Mouse (Mus musculus) midbrain, embryonic 11.5 days (tissue): Measurements from ENCODE around the gene Acox3. TPM values are rescaled to one million over a fixed set of nuclear protein-coding genes. Genes with fewer than 3 reads are reported as not detected.

ENCODE experiments used
- ATAC-seq: fragments of 200-750 bp; cut with Nextera tagmentation; 2 replicates; pipeline ENCODE4 v1.8.0; 2017; ENCODE audit warnings: moderate TSS enrichment, moderate library complexity; ENCODE audit not compliant: low FRiP score
- DNase-seq: peaks from one replicate; pipeline ENCODE4 v3.0.0; 2015; ENCODE audit warnings: low spot score; ENCODE audit errors: missing footprints
- H3K27ac ChIP-seq: fragments of 300-500 bp; sonication (generic); 2 replicates; pipeline ENCODE4 v1.5.1; 2014; ENCODE audit warnings: low read depth, low read length
- H3K27me3 ChIP-seq: fragments of 300-500 bp; sonication (generic); 2 replicates; pipeline ENCODE4 v1.6.1; 2014; ENCODE audit warnings: mild to moderate bottlenecking, low read length, moderate library complexity, mixed read lengths; ENCODE audit not compliant: control insufficient read depth, insufficient read depth
- H3K36me3 ChIP-seq: fragments of 300-500 bp; sonication (generic); 2 replicates; pipeline ENCODE4 v1.6.1; 2014; ENCODE audit warnings: mild to moderate bottlenecking, low read length, moderate library complexity, mixed read lengths; ENCODE audit not compliant: control insufficient read depth, insufficient read depth
- H3K4me1 ChIP-seq: fragments of 300-500 bp; sonication (generic); 2 replicates; pipeline ENCODE4 v1.6.1; 2014; ENCODE audit warnings: low read length; ENCODE audit not compliant: control insufficient read depth, insufficient read depth
- H3K4me2 ChIP-seq: fragments of 300-500 bp; sonication (generic); 2 replicates; pipeline ENCODE4 v1.6.1; 2014; ENCODE audit warnings: mild to moderate bottlenecking, moderate library complexity
- H3K4me3 ChIP-seq: fragments of 300-500 bp; sonication (generic); 2 replicates; pipeline ENCODE4 v1.5.1; 2014; ENCODE audit warnings: low read depth, low read length
- H3K9ac ChIP-seq: fragments of 300-500 bp; sonication (generic); 2 replicates; pipeline ENCODE4 v1.6.1; 2014; ENCODE audit warnings: low read length
- H3K9me3 ChIP-seq: fragments of 300-500 bp; sonication (generic); 2 replicates; pipeline ENCODE4 v1.6.1; 2016; ENCODE audit warnings: low read length; ENCODE audit not compliant: control insufficient read depth
- WGBS: fragments of 180-500 bp; shearing (Covaris S2); extraction: QIAGEN DNeasy Blood & Tissue Kit; methylation state at CpG from one replicate; pipeline ENCODE4 v1.1.7; 2014; 5-methylcytosine and 5-hydroxymethylcytosine counted together
- polyA plus RNA-seq: library from polyadenylated mRNA; unstranded; fragments of >200 nt; fragmentation: Nextera tagmentation; extraction: Ambion mirVana; gene quantifications from 2 replicates; pipeline ENCODE4 v1.2.1, GENCODE M21; 2014

Acox3 gene
- polyA plus RNA-seq, 1 experiment from 2014 or later = 14.6 TPM

DNA sequence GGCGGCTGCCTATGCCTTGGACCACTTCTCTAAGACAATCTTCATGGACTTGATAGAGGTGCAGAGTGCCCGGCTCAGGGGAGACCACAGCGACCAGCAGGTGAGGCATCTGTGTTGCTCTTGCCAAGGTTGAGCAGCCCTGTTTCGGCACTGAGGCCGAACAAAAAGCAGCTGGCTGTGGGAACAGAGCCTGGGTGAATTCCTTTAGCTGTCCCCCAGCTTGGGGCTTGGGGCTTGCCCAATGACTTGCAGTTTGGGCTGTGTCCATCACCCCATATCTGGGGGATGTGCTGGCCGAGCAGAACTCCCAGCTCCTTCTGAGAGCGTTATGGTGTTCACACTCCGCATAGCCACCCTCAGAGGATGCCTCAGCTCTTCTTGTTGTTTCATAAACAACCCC is 18.7 kb downstream of the Acox3 start:
- no peaks in the 10 kb centered on the region for H3K27me3 ChIP-seq
- no peaks in the 10 kb centered on the region for H3K9me3 ChIP-seq
- H3K9ac ChIP-seq = no peak overlapping the region
- no peak for ATAC-seq
- WGBS = 92% methylated on average over 8 of the region's 8 CpGs
- no peak for DNase-seq
- H3K36me3 ChIP-seq = no peaks in the 10 kb centered on the region
- no peak overlapping the region for H3K27ac ChIP-seq
- no peak overlapping the region for H3K4me3 ChIP-seq
- no peaks in the 10 kb centered on the region for H3K4me1 ChIP-seq
- H3K4me2 ChIP-seq = no peak overlapping the region

DNA sequence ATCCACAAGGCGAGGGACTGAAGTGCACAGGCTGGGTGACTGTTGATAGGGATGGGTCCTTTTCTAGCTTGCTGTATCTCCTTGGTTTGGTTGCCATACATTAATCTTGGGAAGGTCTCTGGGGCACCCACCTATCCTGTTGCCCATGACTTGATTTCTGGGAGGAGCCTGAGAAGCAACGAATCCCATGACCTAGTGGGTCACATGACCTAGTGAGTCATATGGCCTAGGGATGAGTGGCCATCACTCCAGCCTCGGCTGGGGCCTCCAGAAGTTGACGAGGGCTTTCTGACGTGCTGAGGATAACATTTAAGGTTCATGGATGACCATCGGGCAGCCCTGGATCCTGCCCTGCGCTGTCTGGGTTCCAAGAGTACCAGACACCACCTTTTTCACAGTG is 22.5 kb downstream of the Acox3 start:
- Histone ChIP-seq H3K36me3 (no peaks in the 10 kb centered on the region), H3K4me1 (peaks cover 12% of the 10 kb centered on the region), H3K9ac (no peak overlapping the region), H3K4me2 (no peak overlapping the region), H3K9me3 (no peaks in the 10 kb centered on the region), H3K4me3 (no peak overlapping the region), H3K27ac (no peak overlapping the region), H3K27me3 (no peaks in the 10 kb centered on the region)
- DNase-seq (no peak), ATAC-seq (no peak)
- WGBS = 85% methylated on average over 7 of the region's 7 CpGs

DNA sequence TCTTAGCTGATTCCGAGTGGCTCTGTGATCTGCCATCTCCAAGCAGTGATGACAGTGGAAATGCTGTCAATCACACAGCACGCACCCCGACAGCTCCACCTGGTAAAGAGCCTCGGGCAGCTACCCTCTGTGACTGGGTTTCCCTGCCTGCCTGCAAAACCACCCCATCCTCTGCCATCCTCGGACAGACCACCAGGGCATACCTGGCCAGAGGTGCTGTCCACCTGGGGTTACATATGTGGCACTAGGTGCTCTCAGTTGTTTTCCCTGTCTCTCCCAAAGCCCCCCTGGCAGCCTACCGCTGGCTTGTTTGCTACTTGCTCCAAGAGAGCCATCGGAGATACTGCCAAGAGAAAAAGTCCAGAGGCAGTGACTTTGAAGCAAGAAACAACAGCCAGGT is 24.0 kb downstream of the Acox3 start:
- DNase-seq = no peak
- ATAC-seq = no peak
- Histone ChIP-seq H3K9me3 (no peaks in the 10 kb centered on the region), H3K27ac (no peak overlapping the region), H3K9ac (no peak overlapping the region), H3K36me3 (no peaks in the 10 kb centered on the region), H3K27me3 (no peaks in the 10 kb centered on the region), H3K4me3 (no peak overlapping the region), H3K4me2 (no peak overlapping the region), H3K4me1 (peaks cover 12% of the 10 kb centered on the region)
- 88% methylated on average over 7 of the region's 7 CpGs for WGBS

DNA sequence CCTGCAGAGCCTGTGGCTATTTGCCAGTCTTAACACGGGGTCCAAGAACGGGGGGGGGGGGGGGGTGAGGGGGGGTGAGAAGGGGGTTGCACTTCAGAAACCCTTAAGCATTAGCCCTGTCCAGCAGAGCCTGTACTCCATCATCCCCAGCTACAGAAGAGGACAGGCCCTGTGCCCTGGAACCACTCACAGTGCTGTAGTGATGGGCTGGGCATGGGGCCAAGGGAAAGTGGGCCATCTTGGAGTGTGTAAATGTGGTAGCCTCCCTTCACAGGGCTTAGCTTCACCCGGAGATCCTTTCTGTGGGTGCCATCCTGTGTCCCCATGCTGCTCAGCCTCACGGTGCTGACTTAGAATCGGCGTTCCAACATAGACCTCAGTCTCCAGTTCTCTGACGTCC is 24.9 kb downstream of the Acox3 start:
- Histone ChIP-seq H3K36me3 (no peaks in the 10 kb centered on the region), H3K9me3 (no peaks in the 10 kb centered on the region), H3K27ac (no peak overlapping the region), H3K27me3 (no peaks in the 10 kb centered on the region), H3K4me1 (peaks cover 12% of the 10 kb centered on the region), H3K9ac (no peak overlapping the region), H3K4me3 (no peak overlapping the region), H3K4me2 (no peak overlapping the region)
- ATAC-seq (no peak), DNase-seq (no peak)
- WGBS = 74% methylated on average over 7 of the region's 7 CpGs

DNA sequence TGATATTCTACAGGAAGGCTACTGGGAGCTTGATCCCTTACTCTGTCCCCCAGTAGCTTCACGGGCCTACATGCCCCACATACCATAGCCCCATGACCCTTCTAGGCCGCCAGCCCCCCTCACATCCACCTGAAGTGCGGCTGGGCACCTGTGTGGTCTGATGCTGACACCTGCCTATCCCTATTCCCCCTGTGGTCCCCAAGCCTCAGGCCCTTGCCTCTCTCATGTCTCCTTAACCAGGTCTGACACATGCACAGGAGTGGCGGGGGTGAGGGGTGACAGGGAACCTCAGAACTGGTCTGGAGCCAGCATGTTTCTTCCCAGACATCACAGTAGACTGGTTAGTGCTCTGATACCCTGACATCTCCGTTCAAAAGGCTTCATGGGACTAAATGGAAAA is 25.7 kb downstream of the Acox3 start:
- 82% methylated on average over 5 of the region's 5 CpGs for WGBS
- Histone ChIP-seq H3K36me3 (no peaks in the 10 kb centered on the region), H3K27ac (no peak overlapping the region), H3K9ac (no peak overlapping the region), H3K4me3 (no peak overlapping the region), H3K27me3 (no peaks in the 10 kb centered on the region), H3K4me2 (no peak overlapping the region), H3K9me3 (no peaks in the 10 kb centered on the region), H3K4me1 (peaks cover 12% of the 10 kb centered on the region)
- DNase-seq (no peak), ATAC-seq (no peak)

DNA sequence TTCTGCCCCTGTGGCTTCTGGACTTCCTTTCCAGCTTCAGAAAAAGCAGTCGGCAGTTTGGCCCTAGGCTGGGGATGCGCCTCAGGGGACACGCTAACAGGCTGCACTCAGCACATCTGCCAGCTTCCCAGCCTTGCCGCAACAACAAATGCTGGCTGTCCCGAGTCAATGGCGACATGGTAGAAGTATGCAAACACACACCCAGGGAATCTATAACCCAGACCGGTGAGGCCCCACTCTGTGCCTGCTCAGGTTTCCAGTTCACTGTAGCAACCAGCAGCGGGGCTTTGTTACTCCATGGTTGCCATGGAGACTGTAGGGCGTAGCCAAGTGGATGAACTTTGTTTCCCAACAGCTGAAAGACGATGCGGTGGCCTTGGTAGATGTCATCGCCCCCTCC is 26.5 kb downstream of the Acox3 start:
- H3K4me3 ChIP-seq = no peak overlapping the region
- DNase-seq = peak; percentile 94
- peak overlapping the region; percentile 30; the same call in 1 of the 2 replicates for H3K9ac ChIP-seq
- H3K4me2 ChIP-seq = peak overlapping the region; percentile 20; the same call in 1 of the 2 replicates
- H3K27me3 ChIP-seq = no peaks in the 10 kb centered on the region
- no peaks in the 10 kb centered on the region for H3K9me3 ChIP-seq
- 7% methylated on average over 12 of the region's 12 CpGs for WGBS
- no peaks in the 10 kb centered on the region for H3K36me3 ChIP-seq
- H3K27ac ChIP-seq = no peak overlapping the region
- peak; percentile 72 for ATAC-seq
- H3K4me1 ChIP-seq = peaks cover 12% of the 10 kb centered on the region

DNA sequence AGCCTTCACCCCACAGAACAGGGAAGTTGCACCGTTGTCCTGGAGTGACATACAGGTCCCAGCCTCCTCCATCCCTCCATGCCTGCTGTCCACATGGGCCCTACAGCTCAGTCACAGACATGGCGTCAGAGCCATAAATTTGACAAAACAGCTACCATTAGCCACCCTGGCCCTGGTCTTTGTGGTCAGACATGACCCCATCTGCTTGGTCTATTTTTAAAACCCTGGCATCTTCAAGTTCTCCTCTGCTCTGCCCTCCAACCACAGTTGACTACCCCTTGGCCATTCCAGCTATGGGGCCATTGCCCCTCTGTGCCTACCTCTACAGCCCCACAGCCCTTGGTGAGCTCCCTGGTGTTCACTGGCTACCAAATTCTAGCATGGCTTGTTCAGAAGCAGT is 27.1 kb downstream of the Acox3 start:
- Histone ChIP-seq H3K36me3 (no peaks in the 10 kb centered on the region), H3K4me3 (no peak overlapping the region), H3K9me3 (no peaks in the 10 kb centered on the region), H3K4me2 (no peak overlapping the region), H3K27ac (no peak overlapping the region), H3K9ac (no peak overlapping the region), H3K4me1 (peaks cover 12% of the 10 kb centered on the region), H3K27me3 (no peaks in the 10 kb centered on the region)
- DNase-seq (no peak), ATAC-seq (peak; percentile 43; the same call in 1 of the 2 replicates)
- WGBS = 75% methylated on average over 2 of the region's 2 CpGs

DNA sequence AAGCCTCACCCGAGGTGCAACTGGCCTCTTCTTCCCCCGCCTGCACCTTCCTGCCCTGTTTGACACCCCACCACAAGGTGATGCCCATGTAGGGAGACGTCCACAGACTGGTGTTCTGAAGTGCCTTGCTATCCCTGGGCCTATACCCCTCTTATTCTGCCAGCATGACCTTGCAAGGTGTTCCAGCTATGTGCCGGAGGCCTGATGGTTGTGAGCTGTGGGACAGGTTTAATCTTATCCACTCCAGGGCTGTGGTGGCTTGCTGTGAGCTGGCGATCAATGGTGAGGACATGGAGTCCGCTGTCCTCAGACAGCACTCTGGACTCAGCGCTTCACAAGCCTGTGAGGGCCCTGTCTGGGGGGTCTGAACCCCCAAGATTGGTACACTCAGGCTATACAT is 27.5 kb downstream of the Acox3 start:
- H3K4me2 ChIP-seq = no peak overlapping the region
- no peaks in the 10 kb centered on the region for H3K9me3 ChIP-seq
- peaks cover 12% of the 10 kb centered on the region for H3K4me1 ChIP-seq
- H3K27ac ChIP-seq = no peak overlapping the region
- no peak for ATAC-seq
- no peak overlapping the region for H3K4me3 ChIP-seq
- H3K9ac ChIP-seq = no peak overlapping the region
- no peaks in the 10 kb centered on the region for H3K36me3 ChIP-seq
- 91% methylated on average over 7 of the region's 7 CpGs for WGBS
- H3K27me3 ChIP-seq = no peaks in the 10 kb centered on the region
- no peak for DNase-seq

DNA sequence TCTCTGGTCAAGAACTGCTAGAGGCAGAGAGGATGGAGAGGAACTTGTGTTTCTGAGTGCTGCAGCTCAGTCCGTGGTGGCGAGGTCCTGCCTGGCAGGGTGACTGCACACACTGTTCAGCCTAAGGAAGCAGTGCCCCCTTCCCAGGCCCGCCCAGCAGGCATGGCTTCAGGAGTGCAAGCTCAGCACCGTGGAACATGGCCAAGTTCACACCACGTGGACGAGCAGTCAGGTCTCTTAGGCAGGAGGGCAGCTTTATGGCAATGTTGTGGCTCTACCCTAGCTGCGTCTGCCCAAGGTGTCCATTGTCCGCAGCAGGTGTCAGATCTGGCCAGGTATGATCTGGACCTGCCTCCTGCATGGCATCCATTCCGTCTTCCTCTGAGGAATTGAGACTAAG is 28.3 kb downstream of the Acox3 start:
- no peak for ATAC-seq
- Histone ChIP-seq H3K4me2 (no peak overlapping the region), H3K4me1 (peaks cover 12% of the 10 kb centered on the region), H3K27me3 (no peaks in the 10 kb centered on the region), H3K9me3 (no peaks in the 10 kb centered on the region), H3K4me3 (no peak overlapping the region), H3K9ac (no peak overlapping the region), H3K36me3 (no peaks in the 10 kb centered on the region), H3K27ac (no peak overlapping the region)
- whole genome bisulfite sequencing = 88% methylated on average over 9 of the region's 9 CpGs
- no peak for DNase-seq

DNA sequence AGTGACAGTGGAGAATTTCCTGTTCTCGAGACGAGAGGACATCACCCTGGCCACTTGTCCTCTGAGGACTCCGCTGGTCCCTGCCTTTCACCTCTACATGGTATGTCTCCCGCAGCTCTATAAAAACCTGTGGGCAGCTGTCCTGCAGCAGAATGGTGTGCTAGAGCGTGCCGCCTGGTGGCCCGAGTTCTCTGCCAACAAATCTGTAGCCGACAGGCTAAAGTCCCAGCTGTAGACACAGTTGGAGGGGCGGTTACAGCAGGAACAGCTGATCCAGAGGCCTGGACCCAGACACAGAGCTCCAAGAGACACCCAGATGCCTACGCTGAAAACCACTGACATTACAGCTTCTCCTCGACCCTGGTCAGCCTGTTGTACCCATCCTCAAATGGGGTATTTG is 29.1 kb downstream of the Acox3 start:
- no peaks in the 10 kb centered on the region for H3K9me3 ChIP-seq
- no peak overlapping the region for H3K4me2 ChIP-seq
- no peak overlapping the region for H3K4me3 ChIP-seq
- no peaks in the 10 kb centered on the region for H3K36me3 ChIP-seq
- no peak for DNase-seq
- no peak overlapping the region for H3K27ac ChIP-seq
- ATAC-seq = no peak
- peaks cover 12% of the 10 kb centered on the region for H3K4me1 ChIP-seq
- no peak overlapping the region for H3K9ac ChIP-seq
- H3K27me3 ChIP-seq = no peaks in the 10 kb centered on the region
- WGBS = 90% methylated on average over 11 of the region's 11 CpGs
